Mouse (Mus musculus): Measurements from ENCODE around the gene Elp6.
A peak's percentile ranks its signal among the peaks of the same experiment; 100 is the strongest.

Elp6 gene

GRCm38 (mm10) chr9:110304969-110305651 lies at the start of gene Elp6:
Elp6 (plus strand) TSS chr9:110305173.
- DNase-seq: peak; percentile 89 to 94

GRCm38 (mm10) chr9:110255407-110256019 lies 49.5 kb upstream of the Elp6 start:
- DNase-seq: no peak

GRCm38 (mm10) chr9:110258646-110259045 lies 46.3 kb upstream of the Elp6 start:
- DNase-seq: no peak

GRCm38 (mm10) chr9:110259118-110259517 lies 45.9 kb upstream of the Elp6 start:
- no peak for DNase-seq

GRCm38 (mm10) chr9:110263181-110263580 lies 41.8 kb upstream of the Elp6 start:
- no peak for DNase-seq

GRCm38 (mm10) chr9:110264991-110265390 lies 40.0 kb upstream of the Elp6 start:
- no peak for DNase-seq

- peak in 1 of 2 experiments; percentile 29 for DNase-seq
Observed at GRCm38 (mm10) chr9:110268416-110268815, 36.6 kb upstream of the Elp6 start.

GRCm38 (mm10) chr9:110272330-110272729 lies 32.6 kb upstream of the Elp6 start:
- DNase-seq: no peak

GRCm38 (mm10) chr9:110273507-110273906 lies 31.5 kb upstream of the Elp6 start:
- no peak for DNase-seq

- DNase-seq: peak; percentile 18 to 32
Observed at GRCm38 (mm10) chr9:110275882-110276281, 29.1 kb upstream of the Elp6 start.

- DNase-seq: no peak
Observed at GRCm38 (mm10) chr9:110277431-110277881, 27.5 kb upstream of the Elp6 start.

GRCm38 (mm10) chr9:110284075-110284697 lies 20.8 kb upstream of the Elp6 start:
- no peak for DNase-seq

GRCm38 (mm10) chr9:110287321-110287924 lies 17.6 kb upstream of the Elp6 start:
- DNase-seq: no peak

GRCm38 (mm10) chr9:110293254-110293718 lies 11.7 kb upstream of the Elp6 start:
- no peak for DNase-seq

GRCm38 (mm10) chr9:110293873-110294415 lies 11.0 kb upstream of the Elp6 start:
- no peak for DNase-seq

- no peak for DNase-seq
Observed at GRCm38 (mm10) chr9:110294786-110295185, 10.2 kb upstream of the Elp6 start.

- peak; percentile 87 to 89 for DNase-seq
Observed at GRCm38 (mm10) chr9:110296867-110297627, 7.9 kb upstream of the Elp6 start.

GRCm38 (mm10) chr9:110304516-110304915 lies 457 bp upstream of the Elp6 start:
- peak; percentile 34 to 65 for DNase-seq

- DNase-seq: no peak
Observed at GRCm38 (mm10) chr9:110306371-110306770, 1.4 kb downstream of the Elp6 start.

GRCm38 (mm10) chr9:110314706-110315105 lies 9.7 kb downstream of the Elp6 start:
- peak; percentile 21 to 43 for DNase-seq

GRCm38 (mm10) chr9:110315410-110315809 lies 10.4 kb downstream of the Elp6 start:
- DNase-seq: no peak

- no peak for DNase-seq
Observed at GRCm38 (mm10) chr9:110315904-110316303, 10.9 kb downstream of the Elp6 start.

Data from kidney, postnatal 4 days (tissue).